Mouse (Mus musculus) E14TG2a.4 (cell line): Measurements from ENCODE around the gene P4ha1.

ENCODE experiments used
- CTCF ChIP-seq: conservative IDR thresholded peaks from 2 replicates; pipeline ENCODE4 v1.5.1; 2014; ENCODE audit warnings: low read length
- NANOG ChIP-seq: IDR thresholded peaks from 2 replicates; pipeline ENCODE4 v1.6.1; 2014; ENCODE audit warnings: borderline replicate concordance, low read length, mixed read lengths

- TF ChIP-seq CTCF (no peak), NANOG (no peak)
These were observed 57.3 kb downstream of the P4ha1 start for GRCm38 (mm10) chr10:59380411-59380821.
